Mouse (Mus musculus): ENCODE results near the gene Wdr73. TPM values are rescaled to one million over a fixed set of nuclear protein-coding genes. Genes with fewer than 3 reads are reported as not detected.
A peak's percentile ranks its signal among the peaks of the same experiment; 100 is the strongest.

Wdr73 gene
- total RNA-seq, 1 experiment from 2014 or later = 31.7 TPM

DNA sequence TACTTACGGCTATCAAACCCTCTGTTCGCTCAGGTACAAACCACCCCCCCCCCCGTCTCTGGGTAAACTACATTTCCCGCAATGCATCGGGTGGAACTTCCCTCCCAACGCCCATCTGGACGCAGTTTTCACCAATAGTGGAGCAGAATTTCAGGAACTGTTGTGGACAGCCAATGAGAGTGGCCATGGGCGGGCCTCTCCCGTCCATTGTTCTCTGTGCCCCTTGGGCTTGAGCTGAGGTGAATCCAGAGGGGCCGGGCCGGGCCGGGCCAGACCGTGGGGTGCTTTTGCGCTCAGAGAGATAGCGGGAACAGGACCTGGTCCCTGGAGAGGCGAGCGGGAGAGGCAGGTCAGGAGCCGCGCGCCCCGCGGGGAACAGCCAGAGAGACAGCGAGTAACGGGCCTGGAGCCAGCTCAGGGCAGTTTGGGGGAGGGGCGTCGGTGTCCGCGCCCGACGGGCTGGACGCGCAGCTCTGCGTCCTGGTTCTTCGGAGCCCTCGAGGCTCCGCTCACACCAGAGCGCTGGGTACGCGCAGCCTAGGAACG, 40.3 kb downstream of the Wdr73 start, which contains the start of gene Zscan2:
Gene Zscan2, plus strand, starts transcription at position 192 of the 546 bp plus-strand sequence.
- peak; percentile 80 for ATAC-seq (replicated peaks; ENCODE audit: low read depth, poor library complexity, severe bottlenecking)

DNA sequence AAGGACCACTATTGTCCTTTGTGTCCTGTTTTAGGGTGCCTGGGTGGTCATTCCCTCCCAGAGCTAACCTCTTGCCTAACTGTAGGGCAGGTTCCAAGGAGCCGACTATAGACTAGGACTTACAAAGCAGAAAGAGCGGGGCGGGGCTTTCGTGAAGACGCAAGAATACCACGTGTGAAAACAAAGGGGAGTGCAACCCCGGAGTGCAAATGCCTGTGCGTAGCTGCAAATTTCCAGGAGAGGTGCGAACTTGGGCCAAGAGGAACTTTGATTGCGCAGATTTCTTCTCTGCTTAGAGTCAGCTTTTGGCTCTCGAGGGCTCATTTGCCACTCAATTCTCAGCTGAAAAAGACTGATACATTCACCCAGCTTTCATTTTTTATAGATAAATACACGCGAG, 40.8 kb downstream of the Wdr73 start:
- peak; percentile 40 for ATAC-seq (replicated peaks; ENCODE audit: low read depth, poor library complexity, severe bottlenecking)

DNA sequence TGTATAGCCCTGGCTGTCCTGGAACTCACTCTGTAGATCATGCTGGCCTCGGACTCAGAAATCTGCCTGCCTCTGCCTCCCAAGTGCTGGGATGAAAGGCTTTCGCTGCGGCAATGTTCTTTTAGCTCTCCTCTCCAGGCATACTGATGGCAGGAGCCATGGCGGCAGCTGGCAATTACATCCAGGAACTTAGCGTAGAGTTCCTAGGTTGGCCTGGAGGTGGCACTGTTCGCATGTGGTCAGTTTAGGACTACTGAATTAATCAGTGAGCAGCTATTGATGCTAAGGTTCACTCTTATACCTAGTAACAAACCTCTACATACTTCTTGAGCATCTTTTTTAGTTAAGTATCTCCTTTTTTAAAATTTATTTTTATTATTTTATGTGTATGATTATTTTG, 43.9 kb downstream of the Wdr73 start:
- peak; percentile 75 for ATAC-seq (replicated peaks; ENCODE audit: low read depth, poor library complexity, severe bottlenecking)

DNA sequence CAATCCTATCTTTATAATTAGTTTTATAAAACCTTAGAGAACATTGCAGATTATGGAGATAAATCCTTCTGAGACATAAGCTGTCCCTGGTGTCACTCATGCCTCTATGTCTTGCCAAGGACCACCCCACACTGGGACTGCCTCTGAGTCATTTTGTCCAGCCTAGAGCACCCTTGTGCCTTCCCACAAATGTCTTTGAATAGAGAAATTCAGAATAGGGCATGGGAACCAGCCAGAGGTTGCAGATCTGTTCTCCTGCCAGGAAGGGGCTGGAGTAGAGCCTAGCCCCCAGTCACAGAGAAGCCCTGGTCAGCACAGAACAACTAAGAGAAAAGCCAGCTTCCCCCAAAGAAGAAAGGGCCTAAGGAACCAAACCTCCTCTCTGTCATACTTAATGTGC, 45.8 kb downstream of the Wdr73 start:
- no peak for ATAC-seq (replicated peaks; ENCODE audit: low read depth, poor library complexity, severe bottlenecking)

DNA sequence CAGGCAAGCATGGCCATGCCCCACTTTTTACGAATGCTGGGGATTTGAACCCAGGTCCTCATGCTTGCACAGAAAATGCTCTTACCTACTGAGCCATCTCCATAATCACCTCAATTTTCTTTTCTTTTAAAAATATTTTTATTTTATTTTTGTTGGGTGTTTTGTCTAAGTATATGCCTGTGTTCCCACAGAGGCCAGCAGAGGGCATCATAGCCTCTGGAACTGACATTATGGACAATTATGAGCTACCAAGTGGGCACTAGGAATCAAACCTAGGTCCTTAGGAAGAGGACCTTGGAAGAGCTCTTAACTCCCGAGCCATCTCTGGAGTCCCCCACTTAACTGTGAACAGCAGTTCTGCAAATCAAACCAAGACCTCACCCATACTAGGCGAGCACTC, 47.9 kb downstream of the Wdr73 start:
- no peak for ATAC-seq (replicated peaks; ENCODE audit: low read depth, poor library complexity, severe bottlenecking)

DNA sequence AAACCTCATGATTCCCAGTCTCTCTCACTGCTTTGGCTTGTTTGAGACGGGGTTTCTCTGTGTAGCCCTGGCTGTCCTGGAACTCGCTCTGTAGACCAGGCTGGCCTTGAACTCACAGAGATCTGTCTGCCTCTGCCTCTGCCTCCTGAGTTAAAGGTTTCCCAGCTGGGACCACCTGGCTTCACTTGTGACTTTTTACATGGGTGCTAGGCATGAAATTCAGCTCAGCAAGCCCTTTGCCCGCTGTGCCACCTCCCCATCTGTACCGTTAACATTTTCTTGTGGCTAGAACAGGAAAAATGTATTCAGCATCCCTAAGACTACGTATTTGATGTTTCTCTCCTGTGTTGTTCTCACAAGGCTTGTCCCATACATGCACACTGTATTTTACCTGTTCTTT, 50.5 kb downstream of the Wdr73 start:
- no peak for ATAC-seq (replicated peaks; ENCODE audit: low read depth, poor library complexity, severe bottlenecking)

DNA sequence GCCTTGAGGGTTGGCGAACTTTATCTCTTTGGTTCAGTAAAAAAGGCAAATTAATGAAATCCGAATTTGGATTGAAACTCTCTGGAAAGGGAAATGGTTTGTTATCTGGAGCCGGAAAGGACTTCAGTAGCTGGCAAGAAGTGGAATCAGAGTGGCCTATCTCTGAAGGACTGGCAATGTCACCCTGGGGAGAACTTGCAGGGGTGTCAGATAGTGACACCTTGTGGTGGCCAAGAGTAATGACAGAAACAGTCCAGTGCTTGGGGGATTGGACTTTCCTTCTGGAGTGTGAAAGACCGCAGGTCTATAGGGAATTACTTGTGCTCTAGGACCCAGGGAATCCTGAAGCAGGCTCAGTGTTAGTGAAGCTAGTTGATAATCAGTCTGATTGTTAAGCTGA, 51.4 kb downstream of the Wdr73 start:
- ATAC-seq (replicated peaks; ENCODE audit: low read depth, poor library complexity, severe bottlenecking) = peak; percentile 96

DNA sequence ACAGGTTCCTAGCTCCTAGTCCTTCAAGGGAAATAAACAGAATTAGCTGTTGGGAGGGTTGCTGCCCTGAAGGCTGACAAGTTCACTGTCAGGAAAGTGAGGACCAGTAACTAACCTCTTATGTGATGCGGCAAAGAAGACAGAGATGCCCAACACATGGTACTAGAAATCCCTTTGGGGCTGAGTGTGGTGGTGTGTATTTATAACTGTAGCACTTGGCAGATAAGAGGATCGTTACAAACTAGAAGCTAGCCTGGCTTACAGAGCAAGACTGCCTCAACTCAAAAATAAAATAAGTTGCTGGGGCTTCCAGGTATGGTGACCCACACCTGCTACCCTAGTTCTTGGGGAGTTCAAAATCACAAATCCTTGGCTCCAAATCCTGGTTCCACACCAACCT, 51.8 kb downstream of the Wdr73 start:
- ATAC-seq (replicated peaks; ENCODE audit: low read depth, poor library complexity, severe bottlenecking) = no peak

DNA sequence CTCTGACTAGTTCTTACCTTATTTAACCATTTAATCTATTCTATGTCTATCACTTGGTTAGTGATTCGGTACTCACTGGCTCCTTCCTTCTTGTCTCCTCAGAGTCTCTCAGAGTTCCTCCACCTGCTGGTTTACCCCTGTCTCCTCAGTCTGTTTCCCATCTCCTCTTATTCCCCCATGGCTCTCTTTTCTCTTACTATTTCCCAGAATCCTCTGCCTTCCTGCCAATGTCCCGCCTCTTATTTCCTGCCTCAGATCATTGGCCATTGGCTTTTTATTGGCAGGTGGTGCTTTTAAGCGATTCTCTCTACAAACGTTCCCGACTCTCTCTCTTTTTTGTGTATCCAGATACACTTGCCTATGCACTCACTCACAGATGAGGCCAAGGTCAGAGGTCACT, 54.4 kb downstream of the Wdr73 start:
- no peak for ATAC-seq (replicated peaks; ENCODE audit: low read depth, poor library complexity, severe bottlenecking)

DNA sequence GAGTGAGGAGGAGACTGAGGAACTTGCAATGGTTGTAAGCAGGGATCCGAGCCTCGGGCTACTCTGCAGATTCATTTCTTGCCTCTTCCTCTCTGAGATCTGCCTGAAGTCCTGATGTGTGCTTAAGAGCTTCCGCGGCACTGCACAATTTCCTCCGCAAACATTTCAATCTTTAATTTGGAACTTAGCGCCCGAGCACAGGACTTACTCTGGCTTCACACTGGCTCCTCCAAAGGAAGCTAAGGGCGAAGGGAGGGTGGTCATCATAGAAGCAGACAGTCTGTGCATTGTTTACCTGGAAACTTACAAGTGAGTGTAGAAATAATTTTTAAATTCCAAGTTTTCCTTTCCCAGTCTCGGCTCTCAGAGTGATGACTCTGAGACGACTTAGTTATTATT, 54.8 kb downstream of the Wdr73 start:
- no peak for ATAC-seq (replicated peaks; ENCODE audit: low read depth, poor library complexity, severe bottlenecking)

DNA sequence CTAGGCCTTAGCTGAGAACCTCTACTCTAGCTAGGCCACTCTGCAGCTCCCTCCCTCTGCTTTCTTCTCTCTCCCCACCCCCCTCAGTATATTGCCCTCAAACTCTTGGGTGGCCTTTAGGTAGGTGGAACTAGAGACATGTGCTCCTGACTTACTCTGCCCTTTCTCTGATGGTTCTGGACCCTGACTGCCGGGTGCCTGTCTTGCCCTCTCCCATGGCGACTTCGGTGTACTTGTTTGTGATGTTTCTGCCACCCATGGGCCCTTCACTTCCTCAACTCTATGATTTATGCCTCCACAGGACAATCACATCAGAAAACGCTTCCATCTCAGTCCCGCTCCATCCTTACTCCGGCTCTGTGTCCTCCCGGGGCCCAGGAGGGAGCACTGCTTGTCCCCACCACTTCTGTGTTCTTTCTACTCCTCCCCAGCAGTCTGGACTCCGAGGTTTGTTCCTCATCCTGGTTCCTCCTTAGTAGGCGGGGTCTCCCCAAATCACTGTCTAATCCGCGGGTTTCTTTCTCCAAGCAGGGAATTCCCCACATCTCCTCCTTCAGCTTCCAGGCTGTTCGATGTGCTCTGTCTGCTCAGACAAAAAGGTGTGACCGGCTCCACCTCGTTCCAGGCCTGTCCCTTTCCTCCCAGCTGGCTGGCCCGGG, 55.3 kb downstream of the Wdr73 start:
- ATAC-seq (replicated peaks; ENCODE audit: low read depth, poor library complexity, severe bottlenecking) = 0 out of 2 replicates have a peak, but pooled peaks have one; percentile 51

DNA sequence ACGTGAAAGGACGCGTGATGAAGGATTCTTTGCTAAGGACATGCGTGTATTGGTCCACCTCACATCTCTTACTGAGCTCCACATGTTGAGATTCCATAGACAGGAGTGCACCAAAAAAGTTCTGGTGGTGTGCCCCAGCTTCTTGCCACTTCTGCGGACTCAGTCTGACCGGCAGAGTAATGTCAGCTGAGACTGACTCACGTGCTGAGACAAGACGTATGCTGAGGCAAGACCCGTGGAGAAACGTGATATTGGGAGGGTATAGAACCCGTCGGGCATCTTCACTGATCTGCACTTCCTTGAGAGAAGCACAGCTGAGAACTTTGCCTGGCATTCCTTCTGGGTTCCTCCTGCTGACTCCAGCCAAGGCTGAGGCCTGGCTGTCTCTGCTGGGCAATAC, 56.4 kb downstream of the Wdr73 start:
- ATAC-seq (replicated peaks; ENCODE audit: low read depth, poor library complexity, severe bottlenecking) = no peak

DNA sequence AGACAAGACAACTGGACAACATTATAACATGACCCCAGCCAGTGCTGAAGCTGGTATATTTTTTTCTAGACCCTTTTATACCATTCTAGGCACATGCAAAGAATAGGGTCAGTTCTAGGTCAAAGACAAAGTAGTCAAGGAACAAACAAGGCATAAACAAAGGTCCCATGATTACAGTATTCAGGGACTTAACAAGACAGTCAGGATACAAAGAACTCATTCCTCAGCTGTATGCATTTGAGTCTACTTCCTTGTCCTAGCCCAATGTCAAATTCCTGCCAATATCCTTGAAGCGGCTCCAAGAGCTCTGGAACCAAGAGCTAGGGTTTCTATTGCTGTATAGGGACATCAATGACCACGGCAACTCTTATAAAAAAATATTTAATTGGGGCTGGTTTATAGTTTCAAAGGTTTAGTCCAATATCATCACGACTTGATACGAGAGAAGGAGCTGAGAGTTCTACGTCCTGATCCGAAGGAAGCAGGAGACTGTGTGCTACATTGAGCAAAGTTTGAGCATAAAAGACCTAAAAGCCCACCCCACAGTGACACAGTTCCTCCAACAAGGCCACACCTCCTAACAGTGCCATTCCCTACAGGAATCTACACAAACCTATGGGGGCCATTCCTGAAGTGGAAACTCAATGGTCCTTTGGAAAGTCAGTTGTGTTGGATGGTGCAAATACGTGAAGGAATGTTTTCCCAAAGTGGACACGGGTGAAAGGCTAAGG, 57.0 kb downstream of the Wdr73 start:
- no peak for ATAC-seq (replicated peaks; ENCODE audit: low read depth, poor library complexity, severe bottlenecking)

DNA sequence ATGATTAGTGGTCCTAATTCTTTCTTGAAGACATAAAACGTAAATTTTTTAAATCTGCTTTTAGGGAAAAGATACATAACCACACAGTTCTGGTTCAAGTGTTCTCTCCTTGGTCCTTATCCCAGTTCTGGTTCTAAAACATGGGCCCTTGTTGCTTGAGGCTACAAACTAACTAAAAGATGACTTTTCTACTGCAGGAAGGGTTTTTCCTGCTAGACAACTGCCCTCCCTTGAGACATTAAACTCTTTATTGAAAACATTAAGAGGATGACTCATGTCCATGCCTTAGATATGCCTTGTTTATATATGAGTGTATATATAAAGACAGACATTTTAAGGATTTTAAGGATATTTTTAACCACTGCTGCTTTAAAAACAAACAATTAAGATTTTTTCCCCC, 57.9 kb downstream of the Wdr73 start:
- ATAC-seq (replicated peaks; ENCODE audit: low read depth, poor library complexity, severe bottlenecking) = no peak

DNA sequence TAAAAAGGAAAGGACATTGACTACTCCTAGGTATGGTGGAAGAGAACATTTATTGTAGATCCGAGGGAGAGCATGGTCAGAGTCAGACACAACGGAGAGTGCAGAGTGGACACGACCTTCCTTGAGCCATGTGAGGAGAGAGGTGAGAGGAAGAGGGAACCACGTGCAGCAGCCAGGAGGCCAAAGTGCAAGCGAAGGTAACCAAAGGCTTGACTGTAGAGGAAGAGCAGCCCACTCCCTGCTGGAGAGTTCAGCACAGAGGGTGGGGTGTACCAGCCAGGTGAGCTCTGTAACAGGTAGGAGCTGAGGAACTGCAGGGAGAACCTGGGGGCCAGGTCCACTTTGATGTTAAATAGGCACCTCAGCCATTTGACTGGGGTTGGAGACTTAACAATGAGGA, 58.9 kb downstream of the Wdr73 start:
- no peak for ATAC-seq (replicated peaks; ENCODE audit: low read depth, poor library complexity, severe bottlenecking)

DNA sequence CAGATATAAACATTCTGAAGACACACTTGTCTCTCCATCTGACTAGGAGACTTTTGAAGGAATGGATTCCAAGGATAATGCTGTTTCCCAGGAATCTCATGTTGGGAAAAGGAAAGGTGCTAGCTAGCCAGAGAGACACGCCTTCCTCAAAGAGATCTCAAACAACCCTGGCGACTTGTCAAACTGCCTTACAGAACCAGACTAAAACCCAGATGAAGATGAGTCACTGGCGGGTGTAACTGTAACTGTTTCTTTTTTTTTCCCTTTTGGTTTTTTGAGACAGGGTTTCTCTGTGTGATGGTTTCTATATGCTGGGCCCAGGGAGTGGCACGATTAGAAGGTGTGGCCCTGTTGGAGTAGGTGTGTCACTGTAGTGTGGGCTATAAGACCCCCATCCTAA, 60.1 kb downstream of the Wdr73 start:
- no peak for ATAC-seq (replicated peaks; ENCODE audit: low read depth, poor library complexity, severe bottlenecking)

Other genes starting within 250 kb of the Wdr73 start
- 8.4 and 15.8 TPM in 2 replicates for gene Crtc3, start 212.4 kb downstream of the Wdr73 start, total RNA-seq (2017)
- 84.8 and 101 TPM in 2 replicates for gene Iqgap1, start 75.3 kb downstream of the Wdr73 start, total RNA-seq (2017)
- 7.9 and 14.2 TPM in 2 replicates for gene Zscan2, start 40.3 kb downstream of the Wdr73 start, total RNA-seq (2017)
- gene Nmb, start 3.8 kb upstream of the Wdr73 start, total RNA-seq (2017) = not detected in 2 replicates
- gene Sec11a, start 46.5 kb upstream of the Wdr73 start, total RNA-seq (2017) = 333 and 351 TPM in 2 replicates
- 28.1 and 28.8 TPM in 2 replicates for gene Zfp592, start 92.4 kb upstream of the Wdr73 start, total RNA-seq (2017)
- 0.78 and 1.1 TPM in 2 replicates for gene Alpk3, start 156.3 kb upstream of the Wdr73 start, total RNA-seq (2017)
- gene Slc28a1, start 213.5 kb upstream of the Wdr73 start, total RNA-seq (2017) = not detected in 2 replicates

Measured in common myeloid progenitor, adult 5-6 weeks (primary cell).